Mouse (Mus musculus) forebrain, embryonic 16.5 days (tissue): ENCODE data around the gene Gm14214. TPM values are rescaled to one million over a fixed set of nuclear protein-coding genes. Genes with fewer than 3 reads are reported as not detected.

Experiments
- ATAC-seq: fragments of 200-750 bp; cut with Nextera tagmentation; 2 replicates; pipeline ENCODE4 v1.8.0; 2017; ENCODE audit warnings: mild to moderate bottlenecking, moderate library complexity
- H3K27ac ChIP-seq: fragments of 300-500 bp; sonication (generic); 2 replicates; pipeline ENCODE4 v1.5.1; 2014; ENCODE audit warnings: low read length, control low read depth
- H3K27me3 ChIP-seq: fragments of 300-500 bp; sonication (generic); replicated peaks from 2 replicates; pipeline ENCODE4 v1.6.1; 2014; ENCODE audit warnings: low read length; ENCODE audit not compliant: control insufficient read depth, insufficient read depth
- H3K36me3 ChIP-seq: fragments of 300-500 bp; sonication (generic); 2 replicates; pipeline ENCODE4 v1.6.1; 2014; ENCODE audit not compliant: control insufficient read depth, insufficient read depth
- H3K4me1 ChIP-seq: fragments of 300-500 bp; sonication (generic); replicated peaks from 2 replicates; pipeline ENCODE4 v1.6.1; 2014; ENCODE audit warnings: low read length; ENCODE audit not compliant: control insufficient read depth, insufficient read depth
- H3K4me2 ChIP-seq: fragments of 300-500 bp; sonication (generic); 2 replicates; pipeline ENCODE4 v1.6.1; 2014; ENCODE audit warnings: mild to moderate bottlenecking, low read length, control low read depth
- H3K4me3 ChIP-seq: fragments of 300-500 bp; sonication (generic); replicated peaks from 2 replicates; pipeline ENCODE4 v1.5.1; 2014; ENCODE audit warnings: mild to moderate bottlenecking, low read length, control low read depth
- H3K9ac ChIP-seq: fragments of 300-500 bp; sonication (generic); replicated peaks from 2 replicates; pipeline ENCODE4 v1.6.1; 2014; ENCODE audit warnings: low read depth, low read length, control low read depth
- H3K9me3 ChIP-seq: fragments of 300-500 bp; sonication (generic); 2 replicates; pipeline ENCODE4 v1.6.1; 2016; ENCODE audit warnings: low read length; ENCODE audit not compliant: control insufficient read depth
- WGBS: fragments of 180-500 bp; shearing (Covaris S2); extraction: QIAGEN DNeasy Blood & Tissue Kit; methylation state at CpG from one replicate; pipeline ENCODE4 v1.1.7; 2014; 5-methylcytosine and 5-hydroxymethylcytosine counted together
- polyA plus RNA-seq: library from polyadenylated mRNA; unstranded; fragments of >200 nt; fragmentation: Nextera tagmentation; extraction: Ambion mirVana; gene quantifications from 2 replicates; pipeline ENCODE4 v1.2.1, GENCODE M21; 2015

Gene Gm14214
- polyA plus RNA-seq, 1 experiment from 2014 or later, result not detected

DNA sequence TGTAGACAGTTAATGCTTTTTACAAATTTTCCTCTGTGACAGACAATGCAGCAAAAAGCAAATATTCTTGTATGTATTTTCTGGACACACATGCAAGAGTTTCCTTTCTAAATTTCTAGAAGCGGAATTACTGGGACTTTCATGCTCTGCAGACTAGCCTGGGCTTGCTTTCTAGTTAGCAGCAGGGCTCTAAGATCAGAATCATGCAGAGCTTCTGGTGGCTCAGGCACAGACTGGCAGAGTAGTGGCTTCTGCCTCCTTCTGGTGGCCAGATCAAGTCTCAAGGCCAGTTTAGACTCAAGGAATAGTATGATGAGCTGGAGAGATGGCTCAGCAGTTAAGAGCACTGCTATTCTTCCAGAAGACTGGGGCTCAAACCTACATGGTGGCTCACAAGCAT, 11.4 kb downstream of the Gm14214 start:
- Histone ChIP-seq H3K9me3 (no peaks in the 10 kb centered on the region; the same call in 1 of the 2 replicates), H3K4me2 (no peak overlapping the region), H3K9ac (no peak overlapping the region), H3K27me3 (no peaks in the 10 kb centered on the region), H3K4me3 (no peak overlapping the region), H3K27ac (no peak overlapping the region), H3K36me3 (no peaks in the 10 kb centered on the region), H3K4me1 (0 out of 2 replicates have a peak, but pooled peaks cover 2% of the 10 kb centered on the region)
- 84% methylated on average over 1 of the region's 1 CpGs for WGBS
- no peak for ATAC-seq

DNA sequence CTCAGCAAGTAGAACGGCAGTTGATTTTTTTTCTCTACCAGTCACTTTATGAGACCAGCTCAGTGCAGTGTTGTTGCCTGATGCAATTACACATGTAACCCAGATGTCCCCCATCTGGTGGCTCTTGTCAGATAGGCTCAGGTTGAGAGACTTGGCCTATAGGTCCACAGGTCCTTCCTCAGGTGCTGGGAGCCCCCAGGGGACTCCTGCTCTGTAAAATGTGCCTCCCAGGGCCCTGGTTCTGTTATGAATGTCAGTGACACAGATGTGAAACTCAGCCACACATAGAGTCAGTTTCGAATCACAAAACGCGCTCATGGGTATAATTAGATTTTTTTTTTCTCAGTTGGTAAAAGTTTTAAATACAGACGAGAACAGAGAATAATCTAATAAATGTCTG, 12.1 kb downstream of the Gm14214 start:
- Histone ChIP-seq H3K4me1 (no peaks in the 10 kb centered on the region), H3K36me3 (no peaks in the 10 kb centered on the region), H3K9me3 (no peaks in the 10 kb centered on the region; the same call in 1 of the 2 replicates), H3K9ac (no peak overlapping the region), H3K27ac (no peak overlapping the region), H3K4me3 (no peak overlapping the region), H3K4me2 (no peak overlapping the region), H3K27me3 (no peaks in the 10 kb centered on the region)
- ATAC-seq, result no peak
- WGBS, result 87% methylated on average over 5 of the region's 5 CpGs

DNA sequence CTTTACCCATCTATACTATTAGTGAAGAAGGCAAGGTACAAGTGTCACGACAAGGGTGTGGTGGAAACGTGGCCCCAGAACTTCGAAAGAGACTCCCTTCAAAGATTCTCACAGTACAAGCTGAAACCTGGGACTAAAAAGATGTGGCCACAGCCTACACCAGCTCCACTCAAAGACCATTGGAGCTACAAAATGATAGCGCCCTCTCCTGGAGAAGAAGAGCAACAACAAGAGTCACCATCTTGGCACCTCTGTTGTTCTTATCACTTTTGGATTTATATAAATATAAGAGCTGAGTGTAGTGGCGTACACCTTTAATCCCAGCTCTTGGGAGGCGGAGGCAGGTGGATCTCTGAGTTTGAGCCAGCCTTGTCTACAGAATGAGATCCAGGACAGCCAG, 14.0 kb downstream of the Gm14214 start:
- Histone ChIP-seq H3K9ac (no peak overlapping the region), H3K4me1 (no peaks in the 10 kb centered on the region), H3K27me3 (no peaks in the 10 kb centered on the region), H3K27ac (no peak overlapping the region), H3K4me2 (no peak overlapping the region), H3K9me3 (no peaks in the 10 kb centered on the region; the same call in 1 of the 2 replicates), H3K36me3 (no peaks in the 10 kb centered on the region), H3K4me3 (no peak overlapping the region)
- no peak for ATAC-seq
- 58% methylated on average over 6 of the region's 6 CpGs for WGBS

DNA sequence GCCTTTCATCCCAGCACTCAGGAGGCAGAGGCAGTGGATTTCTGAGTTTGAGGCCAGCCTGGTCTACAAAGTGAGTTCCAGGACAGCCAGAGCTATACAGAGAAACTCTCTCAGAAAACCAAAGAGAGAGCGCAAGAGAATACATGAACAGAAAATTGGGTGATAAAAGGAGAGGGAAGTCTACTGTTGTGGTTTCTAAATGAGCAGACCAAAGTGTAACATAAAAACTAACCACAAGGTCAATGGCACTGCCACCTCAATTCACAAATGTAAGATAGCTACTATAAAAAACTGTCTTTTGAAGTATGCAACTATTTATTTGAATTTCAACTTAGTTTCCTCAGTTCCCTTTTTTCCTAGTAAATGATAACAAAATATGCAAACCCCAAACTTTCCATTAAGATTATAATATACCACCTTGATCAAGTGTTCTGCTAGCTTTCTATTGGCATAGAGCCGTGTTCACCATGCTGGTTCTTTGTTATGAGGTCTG, 15.7 kb downstream of the Gm14214 start:
- no peak overlapping the region for H3K4me2 ChIP-seq
- WGBS, result 95% methylated on average over 2 of the region's 2 CpGs
- no peaks in the 10 kb centered on the region for H3K36me3 ChIP-seq
- H3K4me3 ChIP-seq, result no peak overlapping the region
- H3K27me3 ChIP-seq, result no peaks in the 10 kb centered on the region
- H3K27ac ChIP-seq, result no peak overlapping the region
- H3K9ac ChIP-seq, result no peak overlapping the region
- H3K4me1 ChIP-seq, result peaks cover 9% of the 10 kb centered on the region
- no peaks in the 10 kb centered on the region for H3K9me3 ChIP-seq
- ATAC-seq, result no peak

DNA sequence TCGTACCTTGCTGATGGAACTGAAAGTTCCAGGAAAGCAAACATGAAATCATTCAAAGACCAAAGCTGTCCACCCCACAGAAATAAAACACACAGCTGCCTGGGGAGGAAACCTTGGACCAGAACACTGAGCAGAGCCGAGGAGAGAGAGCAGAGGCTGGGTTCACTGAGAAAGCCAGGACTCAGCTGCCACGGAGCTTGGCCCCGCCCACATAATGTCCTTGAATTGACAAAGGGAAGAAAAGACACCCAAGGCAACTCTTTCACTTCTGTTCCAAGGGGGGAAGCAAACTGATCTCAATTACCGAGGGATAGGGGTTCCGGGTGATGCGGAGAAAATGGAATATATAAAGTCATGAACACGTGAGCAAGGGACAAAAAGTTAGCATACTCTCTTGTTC, 17.9 kb downstream of the Gm14214 start:
- H3K9me3 ChIP-seq, result no peaks in the 10 kb centered on the region
- H3K9ac ChIP-seq, result no peak overlapping the region
- H3K4me2 ChIP-seq, result no peak overlapping the region
- no peaks in the 10 kb centered on the region for H3K27me3 ChIP-seq
- ATAC-seq, result no peak
- H3K36me3 ChIP-seq, result no peaks in the 10 kb centered on the region
- WGBS, result 34% methylated on average over 8 of the region's 8 CpGs
- peaks cover 15% of the 10 kb centered on the region for H3K4me1 ChIP-seq
- H3K27ac ChIP-seq, result no peak overlapping the region
- H3K4me3 ChIP-seq, result no peak overlapping the region

DNA sequence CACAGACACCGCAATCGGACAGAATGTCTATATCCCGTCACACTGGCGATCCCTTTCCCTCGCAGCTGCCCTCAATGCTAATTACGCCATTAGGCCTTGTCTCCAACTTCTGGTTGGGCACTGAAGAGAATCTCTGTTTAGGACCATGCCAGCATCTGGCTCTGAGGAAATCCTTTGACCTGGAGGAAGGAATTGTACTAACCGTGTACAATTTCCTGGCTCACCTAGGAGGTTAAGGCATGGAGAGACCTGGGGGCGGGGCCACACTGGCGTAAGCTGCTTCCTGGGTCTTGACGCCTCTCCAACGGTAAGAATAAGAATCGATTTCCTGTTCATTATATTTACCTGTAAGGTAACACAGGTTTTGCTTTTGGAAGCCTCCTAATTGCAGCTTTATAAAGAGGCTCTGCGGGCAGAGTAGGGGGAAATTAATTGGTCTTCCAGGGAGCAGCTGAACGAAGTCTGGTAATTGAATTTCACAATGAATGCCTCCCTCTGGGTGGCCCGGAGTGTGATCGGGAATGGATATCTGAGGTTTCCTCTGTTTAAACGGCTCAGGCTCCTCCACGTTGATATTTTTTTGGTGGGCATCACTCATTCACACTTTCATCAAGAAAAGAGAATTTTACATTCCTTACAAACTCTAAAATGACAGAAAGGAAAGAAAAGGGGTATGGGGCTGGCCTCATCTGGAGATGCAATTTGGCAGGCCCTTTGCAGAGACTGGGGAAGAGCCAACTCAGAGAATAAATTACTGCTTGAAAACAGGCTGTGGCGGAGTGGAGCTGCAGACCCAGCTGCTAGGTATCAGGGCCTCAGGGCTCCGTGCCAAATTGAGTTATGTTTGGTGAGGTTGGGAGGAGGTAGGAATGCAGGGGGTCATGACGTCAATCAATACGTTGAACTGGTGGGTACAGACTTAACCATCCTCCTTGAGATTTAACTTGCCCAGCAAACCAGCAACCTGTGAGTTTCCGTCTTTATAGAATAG, 20.5 kb downstream of the Gm14214 start:
- 12% methylated on average over 23 of the region's 23 CpGs for WGBS
- ATAC-seq, result peak; percentile 89
- no peaks in the 10 kb centered on the region for H3K9me3 ChIP-seq
- H3K27me3 ChIP-seq, result no peaks in the 10 kb centered on the region
- H3K4me1 ChIP-seq, result peaks cover 15% of the 10 kb centered on the region
- H3K4me3 ChIP-seq, result 0 out of 2 replicates have a peak overlapping the region, but pooled peaks have one; percentile 10
- peak overlapping the region; percentile 45 for H3K4me2 ChIP-seq
- no peak overlapping the region for H3K9ac ChIP-seq
- H3K27ac ChIP-seq, result peak overlapping the region; percentile 65
- H3K36me3 ChIP-seq, result no peaks in the 10 kb centered on the region

DNA sequence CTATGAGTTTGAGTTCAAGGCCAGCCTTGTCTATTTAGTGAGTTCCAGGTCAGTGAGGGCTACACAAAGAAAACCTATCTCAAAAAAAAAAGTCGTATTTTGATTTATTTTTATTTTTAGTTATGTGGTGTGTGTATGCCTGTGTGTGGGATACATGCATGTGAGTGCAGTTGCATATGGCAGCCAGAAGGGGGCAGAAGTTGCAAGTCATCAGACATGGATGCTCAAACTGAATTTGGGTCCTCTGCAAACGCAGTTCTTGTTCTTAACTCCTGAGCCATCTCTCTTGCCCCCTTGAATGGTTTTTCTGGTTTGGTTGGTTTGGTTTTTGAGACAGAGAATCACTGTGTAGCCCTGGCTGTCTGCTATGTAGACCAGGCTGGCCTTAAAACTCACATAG, 21.4 kb downstream of the Gm14214 start:
- Histone ChIP-seq H3K4me2 (no peak overlapping the region), H3K9me3 (no peaks in the 10 kb centered on the region), H3K9ac (no peak overlapping the region), H3K27ac (no peak overlapping the region), H3K36me3 (no peaks in the 10 kb centered on the region), H3K4me1 (peaks cover 15% of the 10 kb centered on the region), H3K27me3 (no peaks in the 10 kb centered on the region), H3K4me3 (no peak overlapping the region)
- ATAC-seq, result no peak
- WGBS, result 88% methylated on average over 2 of the region's 2 CpGs

DNA sequence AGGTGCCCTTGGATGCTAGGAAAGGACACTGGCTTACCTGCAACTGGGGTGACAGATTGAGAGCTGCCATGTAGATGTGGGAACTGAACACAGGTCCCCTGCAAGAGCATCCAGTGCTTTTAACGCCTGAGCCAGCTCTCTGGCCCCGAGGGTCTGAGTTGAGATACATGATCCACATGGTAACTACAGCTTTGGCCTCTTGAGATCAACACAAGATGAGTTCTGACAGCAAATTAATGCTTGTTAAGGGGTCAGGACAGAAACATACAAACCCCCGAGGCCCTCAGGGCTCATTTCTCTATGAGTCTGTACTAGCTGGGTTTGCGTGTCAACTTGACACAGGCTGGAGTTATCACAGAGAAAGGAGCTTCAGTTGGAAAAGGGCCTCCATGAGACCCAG, 25.9 kb downstream of the Gm14214 start:
- Histone ChIP-seq H3K27ac (no peak overlapping the region), H3K4me2 (no peak overlapping the region), H3K4me3 (no peak overlapping the region), H3K27me3 (no peaks in the 10 kb centered on the region), H3K9me3 (peaks cover 2% of the 10 kb centered on the region; the same call in 1 of the 2 replicates), H3K36me3 (no peaks in the 10 kb centered on the region), H3K4me1 (peaks cover 4% of the 10 kb centered on the region), H3K9ac (no peak overlapping the region)
- WGBS, result 88% methylated on average over 4 of the region's 4 CpGs
- ATAC-seq, result no peak

DNA sequence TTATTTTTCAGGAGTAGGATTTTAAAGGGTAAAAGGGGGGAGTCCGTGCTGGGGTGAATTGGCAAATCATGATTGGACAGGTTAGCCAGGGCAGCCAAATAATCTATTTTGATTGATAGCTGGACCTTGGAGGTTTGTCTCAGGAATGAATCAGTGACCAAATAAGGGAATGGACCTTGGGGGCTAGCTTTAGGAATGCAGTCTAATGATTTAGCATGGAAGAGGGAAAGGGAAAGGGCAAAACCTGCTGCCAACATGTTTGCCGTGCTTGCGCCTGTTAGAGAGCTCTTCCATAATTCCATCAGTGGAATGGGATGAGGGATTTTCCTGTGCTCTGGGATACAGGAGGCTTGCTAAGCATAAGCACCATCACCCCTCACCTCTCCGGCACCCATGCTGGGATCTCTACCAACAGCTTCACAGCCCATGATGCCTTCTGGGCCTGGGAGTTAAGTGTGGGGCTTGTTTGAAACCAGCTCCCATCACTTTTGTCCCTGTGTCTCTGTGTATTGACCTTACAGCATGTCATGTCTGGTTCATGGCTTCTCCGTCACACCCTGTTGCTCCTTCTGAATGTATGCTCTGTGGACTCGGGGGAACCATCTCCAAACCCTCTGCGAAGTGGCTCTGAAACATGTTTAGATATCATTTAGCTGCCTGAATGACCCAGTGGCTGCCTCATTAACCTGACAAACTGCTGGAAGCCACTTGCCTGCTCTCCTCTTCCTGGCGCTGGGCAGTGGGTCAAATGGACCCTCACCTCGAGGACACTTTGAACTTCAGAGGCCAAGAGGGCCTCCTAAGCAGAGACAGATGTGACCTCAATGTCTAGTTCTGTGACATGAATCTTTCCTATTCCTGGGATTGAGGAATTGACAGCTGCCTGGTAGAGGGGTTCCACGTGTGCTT, 26.7 kb downstream of the Gm14214 start:
- no peak overlapping the region for H3K4me3 ChIP-seq
- ATAC-seq, result no peak
- no peaks in the 10 kb centered on the region for H3K36me3 ChIP-seq
- H3K4me1 ChIP-seq, result no peaks in the 10 kb centered on the region
- H3K27ac ChIP-seq, result no peak overlapping the region
- no peak overlapping the region for H3K4me2 ChIP-seq
- peaks cover 2% of the 10 kb centered on the region; the same call in 1 of the 2 replicates for H3K9me3 ChIP-seq
- WGBS, result 82% methylated on average over 10 of the region's 10 CpGs
- no peak overlapping the region for H3K9ac ChIP-seq
- H3K27me3 ChIP-seq, result no peaks in the 10 kb centered on the region
